Mouse (Mus musculus) lung, postnatal 0 days (tissue): ENCODE results near the gene Vps16.

Experiments used
- CTCF ChIP-seq: IDR thresholded peaks from 2 replicates; pipeline ENCODE4 v1.5.1; 2016; ENCODE audit warnings: antibody characterized with exemption, mild to moderate bottlenecking
- EP300 ChIP-seq: IDR thresholded peaks from 2 replicates; pipeline ENCODE4 v1.6.1; 2016; ENCODE audit warnings: antibody characterized with exemption, mild to moderate bottlenecking, control low read depth

DNA sequence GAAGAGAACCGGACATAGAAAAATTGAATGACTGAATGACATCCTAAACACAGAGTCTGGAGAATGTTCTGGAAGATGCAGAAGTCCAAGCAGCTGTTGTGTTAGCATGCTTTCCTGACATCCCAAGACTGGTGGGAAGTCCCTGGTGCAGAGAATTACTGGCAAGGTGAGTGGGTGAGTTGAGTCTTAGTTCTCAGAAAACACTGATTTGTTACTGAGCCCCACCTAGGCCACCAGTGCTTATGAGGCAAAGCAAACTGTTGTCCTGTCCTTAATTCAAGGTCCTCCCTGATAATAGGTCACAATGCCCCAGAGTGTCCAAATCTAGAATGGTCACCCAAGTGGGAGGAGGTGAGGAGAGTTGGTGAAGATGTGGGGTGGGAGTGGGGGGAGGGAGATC, 19.2 kb upstream of the Vps16 start, which contains the start of the genes Gm28372 and 1700020A23Rik:
- no peak for TF ChIP-seq CTCF
- no peak for TF ChIP-seq EP300
